In the genomic region with DNA sequence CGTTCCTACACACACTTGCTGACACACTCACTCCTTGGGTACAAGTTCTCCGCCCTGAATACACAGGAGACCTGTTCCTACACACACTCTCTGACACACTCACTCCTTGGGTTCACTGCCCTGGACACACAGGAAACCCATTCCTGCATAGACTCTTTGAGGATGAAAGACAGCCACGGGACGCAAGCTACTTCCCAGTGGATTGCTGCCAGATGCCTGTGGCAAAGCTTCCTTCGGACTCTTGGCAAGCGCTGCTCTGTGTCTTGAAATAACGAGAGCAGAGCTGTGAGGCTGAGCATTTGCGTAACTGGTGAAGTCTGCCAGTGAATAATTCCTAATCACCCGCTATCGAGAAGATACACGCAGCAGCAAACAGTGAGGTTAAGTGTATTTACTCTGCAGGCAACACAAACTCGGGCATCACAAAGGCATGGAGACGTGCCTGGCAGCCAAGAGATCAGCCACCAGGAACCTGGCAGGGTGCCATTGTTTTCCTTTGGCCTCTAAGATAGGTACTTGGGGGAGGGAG, we compare ENCODE assay signal across 8 mouse cellular contexts. TPM values are rescaled to one million over a fixed set of nuclear protein-coding genes. Genes with fewer than 3 reads are reported as not detected.
DNase-seq lines count a peak whose midpoint lies in the region; ATAC-seq lines count a peak whose summit lies in the region.

No protein-coding gene starts in this region.

- peak; percentile 63 for ATAC-seq in hindbrain, embryonic 16.5 days
- ATAC-seq in midbrain, embryonic 16.5 days, result peak; percentile 77
- ATAC-seq in inflammation-experienced regulatory T-cells, adult 6 months, result no peak

- DNase-seq in R1 (ENCODE audit: low read depth, low spot score), result peak; percentile 65
- peak; percentile 37 for DNase-seq in brain, embryonic 18.5 days (ENCODE audit: low read depth, low spot score)
- DNase-seq in frontal cortex, postnatal 25 days (ENCODE audit: low spot score in 2 of 2), result peak; percentile 32 to 35
- peak; percentile 62 to 69 for DNase-seq in left cerebral cortex, adult 18-20 months (ENCODE audit: low spot score in 2 of 2)
- peak; percentile 61 to 82 for DNase-seq in urinary bladder, adult 18-20 months (ENCODE audit: low spot score in 2 of 2)

- no peak overlapping the region for H3K4me3 ChIP-seq in hindbrain, embryonic 16.5 days (ENCODE audit: low read length)
- H3K4me3 ChIP-seq in midbrain, embryonic 16.5 days (ENCODE audit: low read depth, low read length), result no peak overlapping the region

- H3K27me3 ChIP-seq in hindbrain, embryonic 16.5 days (replicated peaks; ENCODE audit: control insufficient read depth, insufficient read depth, low read length), result no peaks in the 10 kb centered on the region
- H3K27me3 ChIP-seq in midbrain, embryonic 16.5 days (ENCODE audit: control insufficient read depth, insufficient read depth, low read depth, low read length), result no peaks in the 10 kb centered on the region

- H3K36me3 ChIP-seq in hindbrain, embryonic 16.5 days (ENCODE audit: control insufficient read depth, insufficient read depth, low read length), result 0 out of 2 replicates have a peak, but pooled peaks cover 4% of the 10 kb centered on the region
- H3K36me3 ChIP-seq in midbrain, embryonic 16.5 days (ENCODE audit: control insufficient read depth, insufficient read depth, low read length), result no peaks in the 10 kb centered on the region

- WGBS in hindbrain, embryonic 16.5 days, result 39% methylated on average over 13 of the region's 13 CpGs
- WGBS in midbrain, embryonic 16.5 days, result 36% methylated on average over 13 of the region's 13 CpGs

- no peaks in the 10 kb centered on the region for H3K9me3 ChIP-seq in hindbrain, embryonic 16.5 days (ENCODE audit: control insufficient read depth, low read length)
- no peaks in the 10 kb centered on the region for H3K9me3 ChIP-seq in midbrain, embryonic 16.5 days (replicated peaks; ENCODE audit: control insufficient read depth, low read length, poor library complexity, severe bottlenecking)

- H3K4me1 ChIP-seq in hindbrain, embryonic 16.5 days (ENCODE audit: control insufficient read depth, insufficient read depth, low read depth, low read length), result peaks cover 11% of the 10 kb centered on the region
- H3K4me1 ChIP-seq in midbrain, embryonic 16.5 days (ENCODE audit: control insufficient read depth, insufficient read depth, low read length), result peaks cover 9% of the 10 kb centered on the region

- peak overlapping the region; percentile 27 for H3K4me2 ChIP-seq in hindbrain, embryonic 16.5 days (ENCODE audit: low read length)
- peak overlapping the region; percentile 22 for H3K4me2 ChIP-seq in midbrain, embryonic 16.5 days (ENCODE audit: low read length)

- peak overlapping the region; percentile 58 for H3K27ac ChIP-seq in hindbrain, embryonic 16.5 days (ENCODE audit: low read depth, low read length)
- peak overlapping the region; percentile 51 for H3K27ac ChIP-seq in midbrain, embryonic 16.5 days (ENCODE audit: low read length)

- no peak overlapping the region for H3K9ac ChIP-seq in hindbrain, embryonic 16.5 days (ENCODE audit: low read depth, low read length)
- H3K9ac ChIP-seq in midbrain, embryonic 16.5 days (ENCODE audit: low read depth, low read length), result no peak overlapping the region

RNA-seq across cellular contexts. Expression of a gene that starts 23.4 kb away (rescaled TPM):
- polyA plus RNA-seq in hindbrain, embryonic 16.5 days (2015; fragmentation: Nextera tagmentation; extraction: Ambion mirVana), result 58.3 and 66.8 TPM in 2 replicates
- total RNA-seq in left cerebral cortex, adult 18-20 months (2021), result 10 to 100 TPM; 23.8 to 34.4 TPM
- polyA plus RNA-seq in midbrain, embryonic 16.5 days (2015; fragmentation: Nextera tagmentation; extraction: Ambion mirVana), result 61.6 and 69.4 TPM in 2 replicates
- 10 to 100 TPM; 30.8 to 48.9 (median 42.6) TPM for polyA plus RNA-seq in inflammation-experienced regulatory T-cells, adult 6 months (2017; shearing (Covaris generic))
